Mouse (Mus musculus): ENCODE results near the gene Tmem106a. TPM values are rescaled to one million over a fixed set of nuclear protein-coding genes. Genes with fewer than 3 reads are reported as not detected.
"Not testable (repeated sequence)": the region's sequence is repeated elsewhere in the genome, so short reads cannot be mapped to it uniquely, and the experiment has no call there.

Gene Tmem106a
- polyA plus RNA-seq, 1 experiment from 2014 or later, result 6.2 TPM

DNA sequence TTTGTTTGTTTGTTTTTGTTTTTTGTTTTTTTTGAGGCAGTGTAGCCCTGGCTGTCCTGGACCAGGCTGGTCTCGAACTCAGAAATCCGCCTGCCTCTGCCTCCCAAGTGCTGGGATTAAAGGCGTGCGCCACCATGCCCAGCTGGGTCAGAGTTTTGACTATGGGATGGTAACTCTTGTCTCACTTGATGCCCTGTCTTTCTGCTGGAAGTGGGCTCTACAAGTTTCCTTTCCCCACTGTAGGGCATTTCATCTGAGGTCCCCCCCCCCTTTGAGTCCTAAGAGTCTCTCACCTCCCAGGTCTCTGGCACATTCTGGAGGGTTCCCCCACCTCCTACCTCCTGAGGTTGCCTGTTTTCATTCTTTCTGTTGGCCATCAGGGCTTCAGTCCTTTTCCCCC is 25.1 kb downstream of the Tmem106a start:
- H3K27ac ChIP-seq (ENCODE audit: low read depth, low read length); H3K9ac ChIP-seq (ENCODE audit: low read depth, low read length); DNase-seq (ENCODE audit: low spot score); H3K9me3 ChIP-seq (ENCODE audit: control insufficient read depth, low read length); H3K36me3 ChIP-seq (ENCODE audit: control insufficient read depth, insufficient read depth, low read length); H3K4me2 ChIP-seq; H3K4me1 ChIP-seq (replicated peaks; ENCODE audit: control insufficient read depth, insufficient read depth, low read length); H3K4me3 ChIP-seq (ENCODE audit: low read depth, low read length); H3K27me3 ChIP-seq (replicated peaks; ENCODE audit: control insufficient read depth, insufficient read depth, low read length); ATAC-seq (replicated peaks; ENCODE audit: low FRiP score): not testable (repeated sequence)
- 86% methylated on average over 4 of the region's 4 CpGs for WGBS

DNA sequence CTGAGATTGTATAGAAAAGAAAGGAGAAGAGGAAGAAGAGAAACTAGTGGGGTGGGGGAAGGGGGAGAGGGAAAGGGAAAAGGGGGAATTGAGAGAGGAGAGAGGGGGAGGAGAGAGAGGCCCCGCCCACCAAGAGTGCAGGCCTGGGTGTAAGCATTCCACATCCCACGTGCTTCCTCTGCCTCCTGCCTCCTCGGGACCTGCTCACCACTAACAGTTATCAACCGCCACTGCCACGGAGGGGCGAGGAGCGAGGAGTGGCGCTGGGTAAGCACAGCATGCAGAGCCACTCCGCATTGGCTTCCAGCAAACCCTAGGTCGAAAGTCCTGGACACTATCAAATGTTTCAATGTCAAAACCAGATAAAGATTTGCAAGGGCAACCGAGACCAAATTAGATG is 28.4 kb downstream of the Tmem106a start:
- H3K4me3 ChIP-seq (ENCODE audit: low read depth, low read length), result no peak overlapping the region
- no peaks in the 10 kb centered on the region for H3K27me3 ChIP-seq (replicated peaks; ENCODE audit: control insufficient read depth, insufficient read depth, low read length)
- no peak for DNase-seq (ENCODE audit: low spot score)
- H3K9me3 ChIP-seq (ENCODE audit: control insufficient read depth, low read length), result no peaks in the 10 kb centered on the region
- no peak for ATAC-seq (replicated peaks; ENCODE audit: low FRiP score)
- H3K36me3 ChIP-seq (ENCODE audit: control insufficient read depth, insufficient read depth, low read length), result no peaks in the 10 kb centered on the region
- H3K4me1 ChIP-seq (replicated peaks; ENCODE audit: control insufficient read depth, insufficient read depth, low read length), result peaks cover 10% of the 10 kb centered on the region
- WGBS, result 14% methylated on average over 11 of the region's 11 CpGs
- no peak overlapping the region for H3K9ac ChIP-seq (ENCODE audit: low read depth, low read length)
- H3K4me2 ChIP-seq, result peak overlapping the region; percentile 30
- H3K27ac ChIP-seq (ENCODE audit: low read depth, low read length), result no peak overlapping the region

GRCm38 (mm10) chr11:101613596-101613995 is 31.6 kb downstream of the Tmem106a start:
- Histone ChIP-seq H3K9ac (ENCODE audit: low read depth, low read length) (no peak overlapping the region), H3K4me1 (replicated peaks; ENCODE audit: control insufficient read depth, insufficient read depth, low read length) (peaks cover 29% of the 10 kb centered on the region), H3K4me3 (ENCODE audit: low read depth, low read length) (no peak overlapping the region), H3K4me2 (no peak overlapping the region), H3K27ac (ENCODE audit: low read depth, low read length) (no peak overlapping the region), H3K27me3 (replicated peaks; ENCODE audit: control insufficient read depth, insufficient read depth, low read length) (peaks cover 3% of the 10 kb centered on the region; the same call in 1 of the 2 replicates), H3K36me3 (ENCODE audit: control insufficient read depth, insufficient read depth, low read length) (no peaks in the 10 kb centered on the region), H3K9me3 (ENCODE audit: control insufficient read depth, low read length) (no peaks in the 10 kb centered on the region)
- no peak for ATAC-seq (replicated peaks; ENCODE audit: low FRiP score)
- no peak for DNase-seq (ENCODE audit: low spot score)
- 74% methylated on average over 6 of the region's 6 CpGs for WGBS

DNA sequence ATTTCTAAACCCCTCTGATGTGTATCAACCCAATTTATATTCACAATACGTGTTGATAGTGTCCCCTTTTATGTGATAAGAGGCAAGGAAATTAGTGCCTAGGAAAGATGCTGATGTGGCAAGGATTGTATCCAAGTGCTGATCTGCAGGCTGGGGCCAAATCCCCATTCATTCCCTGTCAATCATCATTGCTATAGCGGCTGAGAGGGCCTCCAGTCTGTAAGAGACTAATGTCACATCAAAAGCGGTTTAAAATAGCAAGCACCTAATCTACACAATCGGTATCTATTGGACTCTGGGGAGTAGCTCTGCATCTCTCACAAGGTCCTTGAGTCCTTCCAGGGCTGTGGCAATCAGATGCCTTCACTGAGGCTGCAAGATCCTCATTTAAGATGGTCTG is 32.1 kb downstream of the Tmem106a start:
- DNase-seq (ENCODE audit: low spot score) (no peak), ATAC-seq (replicated peaks; ENCODE audit: low FRiP score) (no peak)
- Histone ChIP-seq H3K4me1 (replicated peaks; ENCODE audit: control insufficient read depth, insufficient read depth, low read length) (peaks cover 29% of the 10 kb centered on the region), H3K9ac (ENCODE audit: low read depth, low read length) (no peak overlapping the region), H3K4me2 (no peak overlapping the region), H3K27ac (ENCODE audit: low read depth, low read length) (no peak overlapping the region), H3K4me3 (ENCODE audit: low read depth, low read length) (no peak overlapping the region), H3K27me3 (replicated peaks; ENCODE audit: control insufficient read depth, insufficient read depth, low read length) (peaks cover 3% of the 10 kb centered on the region; the same call in 1 of the 2 replicates), H3K9me3 (ENCODE audit: control insufficient read depth, low read length) (no peaks in the 10 kb centered on the region), H3K36me3 (ENCODE audit: control insufficient read depth, insufficient read depth, low read length) (no peaks in the 10 kb centered on the region)
- WGBS, result 66% methylated on average over 4 of the region's 4 CpGs

- WGBS, result 57% methylated on average over 6 of the region's 6 CpGs
- H3K4me2 ChIP-seq, result no peak overlapping the region
- H3K9ac ChIP-seq (ENCODE audit: low read depth, low read length), result no peak overlapping the region
- DNase-seq (ENCODE audit: low spot score), result no peak
- ATAC-seq (replicated peaks; ENCODE audit: low FRiP score), result peak; percentile 72; the same call in 1 of the 2 replicates
- H3K36me3 ChIP-seq (ENCODE audit: control insufficient read depth, insufficient read depth, low read length), result no peaks in the 10 kb centered on the region
- H3K4me1 ChIP-seq (replicated peaks; ENCODE audit: control insufficient read depth, insufficient read depth, low read length), result peaks cover 28% of the 10 kb centered on the region
- H3K9me3 ChIP-seq (ENCODE audit: control insufficient read depth, low read length), result no peaks in the 10 kb centered on the region
- H3K4me3 ChIP-seq (ENCODE audit: low read depth, low read length), result no peak overlapping the region
- no peak overlapping the region; the same call in 1 of the 2 replicates for H3K27ac ChIP-seq (ENCODE audit: low read depth, low read length)
- peaks cover 3% of the 10 kb centered on the region; the same call in 1 of the 2 replicates for H3K27me3 ChIP-seq (replicated peaks; ENCODE audit: control insufficient read depth, insufficient read depth, low read length)
Observed at GRCm38 (mm10) chr11:101615380-101615779, 33.3 kb downstream of the Tmem106a start.

DNA sequence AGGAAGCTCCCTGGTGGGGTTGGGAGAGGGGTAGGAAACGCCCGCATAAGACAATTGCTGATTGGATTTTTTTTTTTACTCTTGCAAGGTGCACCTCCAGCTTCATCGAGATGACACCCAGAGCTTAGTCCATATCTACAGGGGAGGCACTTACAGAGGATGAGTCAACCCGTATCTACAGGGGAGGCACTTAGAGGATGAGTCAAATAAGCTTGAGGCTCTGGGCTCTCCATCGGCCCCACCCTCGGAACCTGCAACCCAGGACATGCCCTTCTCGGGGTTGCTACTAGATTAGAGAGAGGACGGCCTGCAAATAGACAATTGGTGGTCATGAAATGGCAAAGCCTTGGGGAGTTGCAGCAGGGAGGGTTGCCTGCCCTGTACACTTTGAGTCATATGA is 34.1 kb downstream of the Tmem106a start:
- H3K36me3 ChIP-seq (ENCODE audit: control insufficient read depth, insufficient read depth, low read length), result no peaks in the 10 kb centered on the region
- H3K4me2 ChIP-seq, result no peak overlapping the region
- no peak overlapping the region for H3K4me3 ChIP-seq (ENCODE audit: low read depth, low read length)
- 73% methylated on average over 8 of the region's 8 CpGs for WGBS
- no peak overlapping the region for H3K9ac ChIP-seq (ENCODE audit: low read depth, low read length)
- no peak for ATAC-seq (replicated peaks; ENCODE audit: low FRiP score)
- DNase-seq (ENCODE audit: low spot score), result no peak
- no peak overlapping the region for H3K27ac ChIP-seq (ENCODE audit: low read depth, low read length)
- H3K4me1 ChIP-seq (replicated peaks; ENCODE audit: control insufficient read depth, insufficient read depth, low read length), result peaks cover 24% of the 10 kb centered on the region
- H3K9me3 ChIP-seq (ENCODE audit: control insufficient read depth, low read length), result no peaks in the 10 kb centered on the region
- peaks cover 3% of the 10 kb centered on the region; the same call in 1 of the 2 replicates for H3K27me3 ChIP-seq (replicated peaks; ENCODE audit: control insufficient read depth, insufficient read depth, low read length)

GRCm38 (mm10) chr11:101616948-101617767 is 35.1 kb downstream of the Tmem106a start:
- H3K36me3 ChIP-seq (ENCODE audit: control insufficient read depth, insufficient read depth, low read length), result no peaks in the 10 kb centered on the region
- peaks cover 24% of the 10 kb centered on the region for H3K4me1 ChIP-seq (replicated peaks; ENCODE audit: control insufficient read depth, insufficient read depth, low read length)
- DNase-seq (ENCODE audit: low spot score), result no peak
- peak; percentile 32 for ATAC-seq (replicated peaks; ENCODE audit: low FRiP score)
- peaks cover 3% of the 10 kb centered on the region; the same call in 1 of the 2 replicates for H3K27me3 ChIP-seq (replicated peaks; ENCODE audit: control insufficient read depth, insufficient read depth, low read length)
- H3K4me2 ChIP-seq, result peak overlapping the region; percentile 10; the same call in 1 of the 2 replicates
- no peak overlapping the region for H3K27ac ChIP-seq (ENCODE audit: low read depth, low read length)
- H3K9me3 ChIP-seq (ENCODE audit: control insufficient read depth, low read length), result no peaks in the 10 kb centered on the region
- H3K4me3 ChIP-seq (ENCODE audit: low read depth, low read length), result no peak overlapping the region
- H3K9ac ChIP-seq (ENCODE audit: low read depth, low read length), result no peak overlapping the region
- WGBS, result 30% methylated on average over 18 of the region's 18 CpGs

DNA sequence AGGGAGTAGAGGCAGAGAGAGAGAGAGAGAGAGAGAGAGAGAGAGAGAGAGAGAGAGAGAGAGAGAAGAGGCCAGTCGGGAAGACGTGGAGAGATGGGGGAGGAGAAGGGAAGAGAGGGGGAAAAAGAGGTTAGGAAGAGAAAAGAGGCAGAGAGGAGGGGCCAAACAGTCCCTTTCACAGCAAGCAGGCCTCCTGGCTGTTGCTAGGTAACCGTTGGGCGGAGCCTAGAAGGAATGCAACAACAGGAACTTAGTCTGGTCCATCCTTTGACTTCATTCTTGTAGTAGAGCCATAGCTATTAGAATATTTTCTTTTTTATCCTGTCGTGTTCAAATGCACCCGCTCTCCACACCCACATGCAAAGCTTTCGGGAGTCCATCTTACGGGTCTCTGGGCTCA is 35.8 kb downstream of the Tmem106a start:
- Histone ChIP-seq H3K9ac (ENCODE audit: low read depth, low read length) (no peak overlapping the region), H3K4me1 (replicated peaks; ENCODE audit: control insufficient read depth, insufficient read depth, low read length) (peaks cover 24% of the 10 kb centered on the region), H3K4me3 (ENCODE audit: low read depth, low read length) (no peak overlapping the region), H3K27me3 (replicated peaks; ENCODE audit: control insufficient read depth, insufficient read depth, low read length) (peaks cover 3% of the 10 kb centered on the region; the same call in 1 of the 2 replicates), H3K9me3 (ENCODE audit: control insufficient read depth, low read length) (no peaks in the 10 kb centered on the region), H3K27ac (ENCODE audit: low read depth, low read length) (no peak overlapping the region), H3K4me2 (0 out of 2 replicates have a peak overlapping the region, but pooled peaks have one; percentile 28), H3K36me3 (ENCODE audit: control insufficient read depth, insufficient read depth, low read length) (no peaks in the 10 kb centered on the region)
- WGBS, result 16% methylated on average over 8 of the region's 8 CpGs
- DNase-seq (ENCODE audit: low spot score) (peak; percentile 53), ATAC-seq (replicated peaks; ENCODE audit: low FRiP score) (no peak)

DNA sequence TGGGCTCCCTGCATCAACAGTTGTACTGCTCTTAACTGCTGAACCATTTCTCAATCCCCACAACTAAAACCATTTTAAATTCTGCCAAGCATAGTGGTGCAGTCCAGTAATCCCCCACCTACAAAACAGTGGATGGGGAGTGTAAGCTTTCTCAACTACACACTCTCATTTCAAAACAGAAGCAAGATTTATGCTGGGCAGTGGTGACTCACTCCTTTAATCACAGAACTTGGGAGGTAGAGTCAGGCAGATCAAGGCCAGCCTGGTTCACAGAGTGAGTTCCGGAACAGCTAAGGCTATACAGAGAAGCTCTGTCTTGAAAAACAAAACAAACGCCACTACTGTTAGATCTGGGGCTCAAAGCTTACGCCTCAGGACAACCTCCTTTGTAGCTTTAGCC is 36.6 kb downstream of the Tmem106a start:
- no peaks in the 10 kb centered on the region for H3K9me3 ChIP-seq (ENCODE audit: control insufficient read depth, low read length)
- DNase-seq (ENCODE audit: low spot score) (no peak), ATAC-seq (replicated peaks; ENCODE audit: low FRiP score) (no peak)
- peaks cover 3% of the 10 kb centered on the region; the same call in 1 of the 2 replicates for H3K27me3 ChIP-seq (replicated peaks; ENCODE audit: control insufficient read depth, insufficient read depth, low read length)
- H3K4me1 ChIP-seq (replicated peaks; ENCODE audit: control insufficient read depth, insufficient read depth, low read length), result peaks cover 24% of the 10 kb centered on the region
- no peak overlapping the region for H3K4me3 ChIP-seq (ENCODE audit: low read depth, low read length)
- no peak overlapping the region for H3K9ac ChIP-seq (ENCODE audit: low read depth, low read length)
- WGBS, result 80% methylated on average over 3 of the region's 3 CpGs
- no peaks in the 10 kb centered on the region for H3K36me3 ChIP-seq (ENCODE audit: control insufficient read depth, insufficient read depth, low read length)
- no peak overlapping the region for H3K27ac ChIP-seq (ENCODE audit: low read depth, low read length)
- no peak overlapping the region for H3K4me2 ChIP-seq

Measured in liver, embryonic 11.5 days (tissue).